Mouse (Mus musculus) myocyte (in vitro differentiated cells): ENCODE results near the gene Zfp106.

Experiments used
- CEBPB ChIP-seq: IDR thresholded peaks from 2 replicates; pipeline ENCODE4 v1.6.1; 2011; ENCODE audit warnings: mild to moderate bottlenecking, moderate library complexity; ENCODE audit not compliant: poor library complexity, insufficient read depth, severe bottlenecking
- E2F4 ChIP-seq: IDR thresholded peaks from one replicate; pipeline ENCODE4 v1.6.1; 2011; ENCODE audit warnings: mild to moderate bottlenecking, control low read depth, moderate library complexity; ENCODE audit not compliant: insufficient read depth
- MAX ChIP-seq: IDR thresholded peaks from one replicate; pipeline ENCODE4 v1.6.1; 2011; ENCODE audit warnings: low read depth, mild to moderate bottlenecking, control low read depth
- MYOD1 ChIP-seq, 3 experiments: IDR thresholded peaks; one replicate each; pipeline ENCODE4 v1.6.1; 2011; ENCODE audit warnings: control low read depth in 2 of 3, low read depth in 2 of 3, mild to moderate bottlenecking in 2 of 3, moderate library complexity in 1 of 3; ENCODE audit not compliant: insufficient read length in 2 of 3, control insufficient read depth in 1 of 3
- POLR2A ChIP-seq: IDR thresholded peaks from one replicate; pipeline ENCODE4 v1.6.1; 2011; ENCODE audit warnings: low read depth, mild to moderate bottlenecking, control low read depth, moderate library complexity; ENCODE audit not compliant: insufficient read length
- POLR2AphosphoS2 ChIP-seq: IDR thresholded peaks from one replicate; pipeline ENCODE4 v1.6.1; 2011; ENCODE audit warnings: low read depth, control low read depth; ENCODE audit not compliant: insufficient read length

DNA sequence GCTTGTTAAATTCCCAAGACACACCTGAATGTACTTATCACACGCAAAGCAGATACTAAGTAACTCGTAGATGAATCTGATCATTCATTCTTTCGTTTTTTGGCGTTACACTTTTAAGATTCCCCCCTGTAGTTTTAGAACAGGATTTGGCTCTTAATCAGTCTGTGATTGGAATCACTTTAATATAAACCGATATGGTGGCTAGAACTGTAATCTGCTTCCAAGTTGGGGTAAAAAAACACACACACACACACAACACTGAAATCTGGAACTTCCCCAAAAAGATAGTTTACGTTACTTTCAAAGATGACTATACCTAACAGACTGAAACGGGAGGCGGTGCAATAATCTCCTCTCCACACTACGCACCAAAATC lies 796 bp downstream of the Zfp106 start:
- TF ChIP-seq MAX (no peak), POLR2A (no peak), CEBPB (no peak), MYOD1 (IDR thresholded peaks at IDR 0.05; ENCODE audit: control insufficient read depth in 1 of 3, insufficient read length in 2 of 3, low read depth in 2 of 3) (no peak), POLR2AphosphoS2 (no peak), E2F4 (no peak)
